In genomic region chr2:131206778-131207177, GRCm38 (mm10) we compare ENCODE assay signal across 8 mouse cellular contexts. TPM values are rescaled to one million over a fixed set of nuclear protein-coding genes. Genes with fewer than 3 reads are reported as not detected.
A peak's percentile ranks its signal among the peaks of the same experiment; 100 is the strongest.
DNase-seq lines count a peak whose midpoint lies in the region; ATAC-seq and TF ChIP-seq lines count a peak whose summit lies in the region.

Ap5s1 (plus strand) TSS chr2:131207078.

- H3K4me3 ChIP-seq in left cerebral cortex, adult 2 months: no peak within 1 kb of the TSS
- no peak within 1 kb of the TSS for H3K4me3 ChIP-seq in embryonic facial prominence, embryonic 11.5 days (ENCODE audit: low read depth, low read length)
- no peak within 1 kb of the TSS for H3K4me3 ChIP-seq in heart, embryonic 13.5 days
- H3K4me3 ChIP-seq in neural tube, embryonic 13.5 days: no peak within 1 kb of the TSS

- no peak for DNase-seq in left cerebral cortex, adult 2 months (ENCODE audit: extremely low spot score in 1 of 2, low spot score in 2 of 2)
- DNase-seq in left cerebral cortex, adult 11 months (ENCODE audit: low spot score): no peak
- no peak for DNase-seq in embryonic facial prominence, embryonic 11.5 days (ENCODE audit: low spot score)
- DNase-seq in left cerebral cortex, postnatal 14 days (ENCODE audit: low spot score in 2 of 2): no peak
- DNase-seq in spleen, adult 18-20 months: no peak
- DNase-seq in retina, postnatal 1 day: no peak

- no peaks in the 10 kb centered on the region for H3K9me3 ChIP-seq in embryonic facial prominence, embryonic 11.5 days (replicated peaks; ENCODE audit: control insufficient read depth, low read length)
- no peaks in the 10 kb centered on the region for H3K9me3 ChIP-seq in heart, embryonic 13.5 days
- no peaks in the 10 kb centered on the region for H3K9me3 ChIP-seq in neural tube, embryonic 13.5 days

- no peaks in the 10 kb centered on the region for H3K36me3 ChIP-seq in embryonic facial prominence, embryonic 11.5 days (replicated peaks; ENCODE audit: control insufficient read depth, insufficient read depth, low read depth, low read length)
- H3K36me3 ChIP-seq in heart, embryonic 13.5 days: no peaks in the 10 kb centered on the region
- H3K36me3 ChIP-seq in neural tube, embryonic 13.5 days: no peaks in the 10 kb centered on the region

- intact Hi-C loops in left cerebral cortex, adult 2 months (cut with DNase I): no loop called here
- intact Hi-C loops in left cerebral cortex, postnatal 14 days (cut with DNase I): no loop called here

- no peak within 1 kb of the TSS for H3K9ac ChIP-seq in embryonic facial prominence, embryonic 11.5 days (replicated peaks; ENCODE audit: low read length)
- H3K9ac ChIP-seq in heart, embryonic 13.5 days: peak within 1 kb of the TSS; percentile 10; the same call in 1 of the 2 replicates
- no peak within 1 kb of the TSS for H3K9ac ChIP-seq in neural tube, embryonic 13.5 days

- ATAC-seq in embryonic facial prominence, embryonic 11.5 days (replicated peaks; ENCODE audit: insufficient number of reproducible peaks, low FRiP score, low TSS enrichment, low read depth): no peak
- ATAC-seq in heart, embryonic 13.5 days (ENCODE audit: extremely low read depth, insufficient number of reproducible peaks, low FRiP score, low TSS enrichment): no peak
- ATAC-seq in neural tube, embryonic 13.5 days (ENCODE audit: low read depth): no peak

- 80% methylated on average over 4 of the region's 4 CpGs for WGBS in embryonic facial prominence, embryonic 11.5 days
- 79% methylated on average over 4 of the region's 4 CpGs for WGBS in heart, embryonic 13.5 days
- 83% methylated on average over 4 of the region's 4 CpGs for WGBS in neural tube, embryonic 13.5 days

- H3K27me3 ChIP-seq in embryonic facial prominence, embryonic 11.5 days (ENCODE audit: control insufficient read depth, insufficient read depth, low read length): no peaks in the 10 kb centered on the region
- H3K27me3 ChIP-seq in heart, embryonic 13.5 days (replicated peaks): no peaks in the 10 kb centered on the region
- H3K27me3 ChIP-seq in neural tube, embryonic 13.5 days: no peaks in the 10 kb centered on the region

- H3K4me1 ChIP-seq in embryonic facial prominence, embryonic 11.5 days (ENCODE audit: control insufficient read depth, insufficient read depth, low read length): peaks cover 3% of the 10 kb centered on the region
- H3K4me1 ChIP-seq in heart, embryonic 13.5 days: peaks cover 34% of the 10 kb centered on the region
- peaks cover 25% of the 10 kb centered on the region for H3K4me1 ChIP-seq in neural tube, embryonic 13.5 days (replicated peaks)

- no peak within 1 kb of the TSS for H3K27ac ChIP-seq in left cerebral cortex, adult 2 months
- no peak within 1 kb of the TSS for H3K27ac ChIP-seq in embryonic facial prominence, embryonic 11.5 days (replicated peaks; ENCODE audit: low read depth, low read length)
- no peak within 1 kb of the TSS for H3K27ac ChIP-seq in heart, embryonic 13.5 days (replicated peaks)
- no peak within 1 kb of the TSS for H3K27ac ChIP-seq in neural tube, embryonic 13.5 days (replicated peaks)

- no peak within 1 kb of the TSS for H3K4me2 ChIP-seq in embryonic facial prominence, embryonic 11.5 days (ENCODE audit: low read depth, low read length)
- no peak within 1 kb of the TSS for H3K4me2 ChIP-seq in heart, embryonic 13.5 days
- no peak within 1 kb of the TSS for H3K4me2 ChIP-seq in neural tube, embryonic 13.5 days

- TF ChIP-seq CTCF in left cerebral cortex, adult 2 months (IDR thresholded peaks at IDR 0.05): no peak

RNA-seq across cellular contexts. Expression of gene Ap5s1, which starts in this region (rescaled TPM):
- total RNA-seq in left cerebral cortex, adult 2 months (2021): 10 to 100 TPM; 21.7 to 28.7 TPM
- polyA plus RNA-seq in embryonic facial prominence, embryonic 11.5 days (2014; fragmentation: Nextera tagmentation; extraction: Ambion mirVana): 22.6 and 23.8 TPM in 2 replicates
- 32.0 and 35.2 TPM in 2 replicates for polyA plus RNA-seq in heart, embryonic 13.5 days (2015; fragmentation: Nextera tagmentation; extraction: Ambion mirVana)
- total RNA-seq in left cerebral cortex, postnatal 14 days (2021): 10 to 100 TPM; 23.9 to 26.3 TPM
- 30.9 and 39.7 TPM in 2 replicates for polyA plus RNA-seq in neural tube, embryonic 13.5 days (2015; fragmentation: Nextera tagmentation; extraction: Ambion mirVana)
